Mouse (Mus musculus) hindbrain, embryonic 10.5 days (tissue): ENCODE measurements around the gene Bnc2. TPM values are rescaled to one million over a fixed set of nuclear protein-coding genes. Genes with fewer than 3 reads are reported as not detected.

Source experiments
- DNase-seq: peaks from one replicate; pipeline ENCODE4 v3.0.0-alpha.2; 2017; ENCODE audit warnings: low spot score
- H3K27ac ChIP-seq: fragments of 300-500 bp; sonication (generic); 2 replicates; pipeline ENCODE4 v1.5.1; 2016; ENCODE audit warnings: mild to moderate bottlenecking, moderate library complexity
- H3K27me3 ChIP-seq: fragments of 300-500 bp; sonication (generic); 2 replicates; pipeline ENCODE4 v1.6.1; 2016; ENCODE audit warnings: mild to moderate bottlenecking; ENCODE audit not compliant: poor library complexity, insufficient read depth, severe bottlenecking
- H3K36me3 ChIP-seq: fragments of 300-500 bp; sonication (generic); 2 replicates; pipeline ENCODE4 v1.6.1; 2016; ENCODE audit warnings: mild to moderate bottlenecking, moderate library complexity
- H3K4me1 ChIP-seq: fragments of 300-500 bp; sonication (generic); replicated peaks from 2 replicates; pipeline ENCODE4 v1.6.1; 2016; ENCODE audit warnings: mild to moderate bottlenecking
- H3K4me3 ChIP-seq: fragments of 300-500 bp; sonication (generic); 2 replicates; pipeline ENCODE4 v1.5.1; 2016; ENCODE audit warnings: mild to moderate bottlenecking, moderate library complexity
- H3K9me3 ChIP-seq: fragments of 300-500 bp; sonication (generic); 2 replicates; pipeline ENCODE4 v1.6.1; 2016; ENCODE audit warnings: mild to moderate bottlenecking, moderate library complexity
- WGBS: fragments of 180-500 bp; shearing (Covaris S2); methylation state at CpG from one replicate; pipeline ENCODE4 v1.1.7; 2016; 5-methylcytosine and 5-hydroxymethylcytosine counted together
- polyA plus RNA-seq: library from polyadenylated mRNA; unstranded; fragments of >200 nt; fragmentation: Nextera tagmentation; extraction: Ambion mirVana; gene quantifications from 2 replicates; pipeline ENCODE4 v1.2.1, GENCODE M21; 2016

Bnc2 gene
- polyA plus RNA-seq, 1 experiment from 2014 or later = 5.2 TPM

DNA sequence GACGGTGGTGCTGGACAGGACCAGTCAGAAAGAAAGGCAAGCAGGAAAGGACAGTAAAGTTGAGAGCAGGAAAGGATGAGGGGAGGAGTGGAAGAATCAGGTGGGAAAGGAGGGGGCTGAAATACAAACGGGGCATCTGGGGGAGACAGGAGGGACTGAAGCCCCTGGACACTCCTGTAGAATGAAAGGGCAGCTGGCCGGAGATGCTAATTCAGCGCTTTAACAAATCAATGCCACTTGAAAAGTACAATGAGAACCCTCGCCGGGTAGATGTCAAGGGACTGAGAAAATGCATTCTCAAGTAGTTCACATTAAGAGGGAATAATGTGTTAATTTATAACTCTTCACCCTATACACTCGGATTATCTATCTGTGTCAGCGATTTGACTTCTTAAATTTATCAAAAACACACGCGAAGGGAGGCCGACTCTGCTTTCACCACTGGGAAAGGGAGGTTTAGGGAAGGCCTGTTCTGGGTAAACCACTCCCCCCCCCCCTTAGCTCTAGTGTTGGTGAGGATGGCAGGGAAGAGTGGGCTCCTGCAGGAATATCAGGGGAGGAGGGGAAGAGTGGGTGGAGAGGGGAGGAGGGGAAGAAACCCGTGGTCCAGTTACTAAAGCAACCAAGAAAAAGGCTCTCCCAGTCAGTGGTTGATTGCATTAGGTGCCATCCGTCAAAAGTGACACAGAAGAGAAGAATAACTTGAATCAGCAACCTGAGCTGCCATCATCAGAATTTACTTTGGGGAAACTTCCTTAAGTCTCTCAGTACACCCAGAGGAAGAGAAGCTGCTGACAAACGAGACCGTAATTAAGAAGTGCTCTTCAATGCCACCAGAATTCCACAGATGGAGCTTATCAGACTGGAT lies 147.8 kb downstream of the Bnc2 start:
- Histone ChIP-seq H3K4me1 (peaks cover 56% of the 10 kb centered on the region), H3K9me3 (no peaks in the 10 kb centered on the region), H3K36me3 (no peaks in the 10 kb centered on the region), H3K4me3 (peak overlapping the region; percentile 26), H3K27ac (peak overlapping the region; percentile 75), H3K27me3 (peaks cover 37% of the 10 kb centered on the region)
- 4% methylated on average over 15 of the region's 15 CpGs for WGBS
- peak; percentile 35 for DNase-seq

DNA sequence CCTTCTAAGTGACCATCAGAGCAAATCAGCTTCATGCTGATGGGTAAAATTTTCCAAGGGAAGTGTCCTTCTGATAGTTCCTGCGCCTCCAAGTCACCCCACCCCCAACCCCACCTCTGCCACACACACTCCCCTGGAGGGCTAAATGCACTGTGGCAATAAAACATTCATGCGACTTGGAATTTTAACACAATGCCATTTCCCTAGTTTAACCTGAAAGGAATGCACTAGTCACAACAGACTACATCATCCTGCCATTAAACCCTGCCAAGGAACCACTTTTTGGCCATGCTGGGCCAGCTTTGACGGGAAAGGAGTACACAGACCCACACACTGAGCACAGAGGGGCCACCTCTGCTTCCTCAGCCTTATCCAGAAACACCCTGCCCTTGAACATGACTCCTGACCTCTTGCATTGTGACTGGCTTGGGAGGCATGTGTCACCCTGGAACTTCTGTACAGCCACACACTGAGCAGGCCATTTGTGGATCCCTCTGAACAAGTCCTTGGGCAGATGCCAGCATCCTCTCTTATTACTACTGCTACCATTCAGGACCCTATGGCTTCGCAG lies 151.3 kb downstream of the Bnc2 start:
- peaks cover 47% of the 10 kb centered on the region for H3K4me1 ChIP-seq
- H3K4me3 ChIP-seq = no peak overlapping the region
- DNase-seq = no peak
- peaks cover 37% of the 10 kb centered on the region for H3K27me3 ChIP-seq
- no peaks in the 10 kb centered on the region for H3K9me3 ChIP-seq
- H3K36me3 ChIP-seq = no peaks in the 10 kb centered on the region
- 27% methylated on average over 4 of the region's 4 CpGs for WGBS
- H3K27ac ChIP-seq = peak overlapping the region; percentile 66

- Histone ChIP-seq H3K4me3 (no peak overlapping the region), H3K36me3 (no peaks in the 10 kb centered on the region), H3K27me3 (peaks cover 37% of the 10 kb centered on the region), H3K9me3 (no peaks in the 10 kb centered on the region), H3K4me1 (peaks cover 42% of the 10 kb centered on the region), H3K27ac (peak overlapping the region; percentile 66)
- WGBS = 10% methylated on average over 5 of the region's 5 CpGs
- peak; percentile 27 for DNase-seq
Observed at GRCm38 (mm10) chr4:84523211-84523610, 151.9 kb downstream of the Bnc2 start.

DNA sequence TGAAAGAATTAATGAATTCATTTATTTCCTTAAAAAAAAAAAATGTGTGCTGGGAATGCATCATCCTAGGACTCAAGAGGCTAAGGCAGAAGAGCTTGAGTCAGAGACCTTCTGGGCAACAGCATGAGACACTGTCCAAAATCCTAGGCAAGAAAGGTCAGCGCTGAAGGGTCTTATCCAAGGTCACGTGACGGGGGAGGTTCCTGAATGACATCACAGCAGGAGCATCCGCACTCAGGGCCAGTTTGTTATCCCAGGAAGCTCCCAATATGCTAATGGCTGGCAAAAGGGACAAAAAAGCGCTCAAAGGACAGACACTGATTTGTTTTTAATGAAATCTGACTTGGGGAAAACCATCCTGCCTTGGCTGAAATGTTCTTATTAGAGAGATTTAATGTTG lies 153.5 kb downstream of the Bnc2 start:
- 78% methylated on average over 5 of the region's 5 CpGs for WGBS
- no peak for DNase-seq

DNA sequence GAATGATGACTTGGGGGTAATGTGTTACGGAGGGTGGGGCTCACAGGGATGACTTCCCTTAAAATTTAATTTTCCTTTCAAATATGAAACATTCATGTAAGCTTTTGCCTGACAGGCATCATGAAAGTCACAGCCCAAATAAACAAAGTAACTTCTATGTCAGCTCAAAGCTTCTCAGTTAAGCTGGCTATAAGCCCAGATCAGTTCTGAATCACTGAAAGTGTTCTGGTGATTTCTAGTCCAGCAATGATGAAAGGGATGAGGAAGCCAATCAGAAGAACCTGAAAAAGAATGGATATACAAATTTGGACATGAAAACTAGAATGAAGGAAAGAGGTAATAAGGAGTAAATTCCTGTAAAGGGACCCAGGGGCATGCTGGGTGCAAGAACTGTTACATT lies 164.6 kb downstream of the Bnc2 start:
- Histone ChIP-seq H3K4me3 (no peak overlapping the region), H3K27me3 (no peaks in the 10 kb centered on the region), H3K27ac (no peak overlapping the region), H3K9me3 (no peaks in the 10 kb centered on the region), H3K36me3 (no peaks in the 10 kb centered on the region), H3K4me1 (no peaks in the 10 kb centered on the region)
- WGBS = 92% methylated on average over 1 of the region's 1 CpGs
- no peak for DNase-seq

More for the DNA sequence above, 153.5 kb downstream of the Bnc2 start:
- peaks cover 25% of the 10 kb centered on the region for H3K4me1 ChIP-seq
- H3K9me3 ChIP-seq = no peaks in the 10 kb centered on the region
- H3K36me3 ChIP-seq = no peaks in the 10 kb centered on the region
- H3K27me3 ChIP-seq = peaks cover 37% of the 10 kb centered on the region
- H3K27ac ChIP-seq = no peak overlapping the region
- H3K4me3 ChIP-seq = no peak overlapping the region

GRCm38 (mm10) chr4:84507551-84507950 lies 167.5 kb downstream of the Bnc2 start:
- Histone ChIP-seq H3K4me1 (0 out of 2 replicates have a peak, but pooled peaks cover 1% of the 10 kb centered on the region), H3K9me3 (no peaks in the 10 kb centered on the region), H3K36me3 (no peaks in the 10 kb centered on the region), H3K27ac (no peak overlapping the region), H3K27me3 (no peaks in the 10 kb centered on the region), H3K4me3 (no peak overlapping the region)
- WGBS = 91% methylated on average over 3 of the region's 3 CpGs
- DNase-seq = no peak

DNA sequence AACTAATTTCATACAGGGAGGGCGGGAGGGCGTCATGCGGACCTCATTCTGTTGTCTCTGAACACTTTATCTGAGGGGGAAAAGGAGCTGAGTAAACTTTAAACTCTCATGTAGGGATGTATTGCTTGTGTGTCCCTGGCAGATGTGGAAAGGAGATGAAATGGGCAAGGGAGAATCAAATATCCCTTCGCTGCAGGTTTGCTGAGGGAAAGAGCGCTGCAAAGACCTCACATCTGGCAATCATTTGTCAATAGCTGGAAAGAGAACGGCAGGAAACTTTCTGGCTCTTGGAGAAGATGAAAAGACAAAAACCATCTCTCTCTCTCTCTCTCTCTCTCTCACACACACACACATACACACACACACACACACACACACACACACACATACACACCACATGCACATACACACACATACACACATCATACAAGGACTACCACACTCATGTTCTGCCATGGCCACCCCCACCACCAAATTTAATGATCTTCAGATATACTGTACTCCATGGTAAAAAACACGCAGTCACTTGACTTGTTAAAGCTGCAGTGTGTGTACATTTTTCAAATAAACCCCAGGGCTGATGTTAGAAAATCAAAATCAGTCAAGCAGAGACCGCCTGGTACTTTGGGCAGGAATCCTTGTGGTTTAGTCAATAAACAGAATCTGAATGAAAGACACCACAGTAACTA lies 172.3 kb downstream of the Bnc2 start:
- Histone ChIP-seq H3K4me3 (no peak overlapping the region), H3K27me3 (no peaks in the 10 kb centered on the region), H3K36me3 (no peaks in the 10 kb centered on the region), H3K27ac (no peak overlapping the region), H3K9me3 (no peaks in the 10 kb centered on the region), H3K4me1 (0 out of 2 replicates have a peak, but pooled peaks cover 7% of the 10 kb centered on the region)
- 68% methylated on average over 8 of the region's 8 CpGs for WGBS
- peak; percentile 30 for DNase-seq

GRCm38 (mm10) chr4:84500796-84501349 lies 174.2 kb downstream of the Bnc2 start:
- no peaks in the 10 kb centered on the region for H3K36me3 ChIP-seq
- WGBS = 56% methylated on average over 4 of the region's 4 CpGs
- H3K9me3 ChIP-seq = no peaks in the 10 kb centered on the region
- H3K27me3 ChIP-seq = no peaks in the 10 kb centered on the region
- DNase-seq = no peak
- H3K4me1 ChIP-seq = 0 out of 2 replicates have a peak, but pooled peaks cover 7% of the 10 kb centered on the region
- H3K27ac ChIP-seq = no peak overlapping the region
- H3K4me3 ChIP-seq = no peak overlapping the region

- Histone ChIP-seq H3K4me1 (0 out of 2 replicates have a peak, but pooled peaks cover 7% of the 10 kb centered on the region), H3K27me3 (no peaks in the 10 kb centered on the region), H3K27ac (no peak overlapping the region), H3K4me3 (no peak overlapping the region), H3K9me3 (no peaks in the 10 kb centered on the region), H3K36me3 (no peaks in the 10 kb centered on the region)
- WGBS = 59% methylated on average over 9 of the region's 9 CpGs
- DNase-seq = no peak
Observed at GRCm38 (mm10) chr4:84500259-84500658, 174.8 kb downstream of the Bnc2 start.

DNA sequence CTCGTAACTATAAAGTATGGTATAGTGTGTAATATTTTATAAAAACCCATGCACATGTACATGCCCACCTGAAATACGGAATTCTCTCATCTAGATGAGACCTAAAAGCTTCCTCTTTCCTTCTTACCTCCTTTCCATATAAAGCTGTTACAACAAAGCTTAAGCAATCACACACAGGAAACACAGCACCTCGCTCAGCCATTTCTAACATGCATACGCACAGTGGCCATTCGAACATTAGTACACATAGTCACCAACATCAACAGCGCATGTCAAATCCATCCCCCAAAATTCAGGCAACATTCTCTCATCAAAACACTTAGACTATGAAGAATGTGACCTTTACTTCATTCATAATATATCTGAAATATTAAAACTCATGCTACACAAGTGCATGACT lies 176.6 kb downstream of the Bnc2 start:
- H3K9me3 ChIP-seq = no peaks in the 10 kb centered on the region
- DNase-seq = no peak
- WGBS = 92% methylated on average over 6 of the region's 6 CpGs
- no peak overlapping the region for H3K4me3 ChIP-seq
- H3K27me3 ChIP-seq = no peaks in the 10 kb centered on the region
- no peaks in the 10 kb centered on the region for H3K36me3 ChIP-seq
- H3K27ac ChIP-seq = no peak overlapping the region
- H3K4me1 ChIP-seq = 0 out of 2 replicates have a peak, but pooled peaks cover 7% of the 10 kb centered on the region

GRCm38 (mm10) chr4:84488323-84488722 lies 186.8 kb downstream of the Bnc2 start:
- 84% methylated on average over 5 of the region's 5 CpGs for WGBS
- H3K27me3 ChIP-seq = no peaks in the 10 kb centered on the region
- H3K4me1 ChIP-seq = no peaks in the 10 kb centered on the region
- H3K27ac ChIP-seq = no peak overlapping the region
- no peaks in the 10 kb centered on the region for H3K9me3 ChIP-seq
- no peaks in the 10 kb centered on the region for H3K36me3 ChIP-seq
- no peak overlapping the region for H3K4me3 ChIP-seq
- DNase-seq = no peak

DNA sequence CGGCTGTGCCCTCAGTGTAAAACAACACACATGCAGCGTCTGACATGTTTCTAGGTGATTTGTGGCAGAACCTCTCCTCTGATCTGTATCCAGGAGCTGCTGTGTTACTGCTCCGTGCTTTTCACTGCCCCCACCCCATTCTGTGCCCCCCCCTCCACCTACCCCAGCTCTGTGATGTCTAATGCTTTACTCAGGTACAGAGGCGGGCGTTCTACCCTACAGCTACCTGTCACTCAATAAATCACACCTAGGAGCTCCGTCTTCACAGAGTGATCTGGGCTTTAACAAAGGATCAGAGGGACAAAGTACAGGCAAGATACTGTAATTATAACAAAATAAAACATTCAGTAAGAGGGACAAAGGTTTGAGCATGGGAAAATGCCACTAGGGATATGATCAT lies 192.4 kb downstream of the Bnc2 start:
- 0 out of 2 replicates have a peak, but pooled peaks cover 5% of the 10 kb centered on the region for H3K4me1 ChIP-seq
- no peaks in the 10 kb centered on the region for H3K36me3 ChIP-seq
- H3K4me3 ChIP-seq = no peak overlapping the region
- H3K27me3 ChIP-seq = no peaks in the 10 kb centered on the region
- DNase-seq = no peak
- H3K9me3 ChIP-seq = no peaks in the 10 kb centered on the region
- H3K27ac ChIP-seq = no peak overlapping the region
- 71% methylated on average over 6 of the region's 6 CpGs for WGBS
